Mouse (Mus musculus): ENCODE results near the gene Furin.

Gene Furin

GRCm38 (mm10) chr7:80405188-80405695, at the start of gene Furin:
Furin (minus strand) TSS chr7:80405436.
- DNase-seq = no peak

- DNase-seq = no peak
Observed at GRCm38 (mm10) chr7:80454786-80455185, 49.5 kb upstream of the Furin start.

DNA sequence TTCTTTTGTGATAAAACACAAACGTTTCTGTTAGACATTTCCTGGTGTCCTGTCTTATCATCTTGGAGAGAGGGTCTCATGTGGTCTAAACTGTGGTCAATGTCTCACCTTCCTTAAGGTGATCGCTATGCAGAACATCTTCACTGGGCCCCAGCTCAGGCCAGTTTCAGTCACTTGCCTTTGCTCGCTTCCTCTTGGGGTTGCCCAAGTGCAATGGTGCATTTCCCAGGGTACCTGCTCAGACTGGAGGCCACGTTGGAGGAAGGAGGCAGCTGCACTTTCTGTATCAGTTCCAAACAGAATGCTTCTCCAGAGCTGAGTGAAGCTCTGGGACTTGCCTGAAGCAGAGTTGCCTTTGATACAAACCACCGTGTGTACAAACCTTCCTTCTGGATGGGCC, 48.8 kb upstream of the Furin start:
- no peak for DNase-seq

DNA sequence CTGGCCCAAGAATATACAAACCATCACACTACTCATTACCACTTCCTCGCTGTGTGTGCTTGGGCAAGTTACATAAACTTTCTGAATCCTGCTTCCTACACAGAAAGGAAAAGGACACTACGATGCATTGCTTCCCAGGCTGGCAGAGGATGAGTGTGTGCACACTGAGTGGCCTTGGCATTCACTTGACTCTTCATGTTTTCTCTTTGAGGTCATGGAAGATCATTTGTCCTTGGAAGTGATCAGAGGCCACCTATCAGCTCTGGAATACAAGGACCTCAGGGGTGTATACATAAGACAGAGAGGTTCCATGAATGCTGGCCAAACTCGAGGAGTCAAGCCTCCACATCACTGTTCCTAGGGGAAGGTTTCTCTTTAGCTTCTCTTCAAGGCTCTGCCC, 47.9 kb upstream of the Furin start:
- DNase-seq = no peak

DNA sequence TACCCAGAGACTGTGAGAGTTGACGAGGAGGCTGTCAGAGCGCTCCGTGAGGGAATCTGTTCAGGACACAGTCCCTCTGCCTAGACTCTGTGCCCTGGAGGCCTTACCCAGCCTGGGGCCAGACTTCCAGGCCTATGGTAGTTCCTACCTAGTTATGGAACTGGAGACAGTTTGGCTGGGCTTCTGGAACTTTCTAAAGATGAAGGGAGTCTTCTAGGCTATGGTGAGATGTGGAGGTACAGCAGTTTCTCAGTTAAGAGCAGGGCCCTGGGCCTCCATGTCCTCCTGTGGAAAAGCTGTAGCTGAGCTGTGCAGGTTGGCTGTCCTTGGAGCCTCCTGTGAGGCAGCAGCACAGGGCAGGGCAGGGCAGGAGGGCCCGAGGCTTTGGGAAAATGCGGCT, 47.0 kb upstream of the Furin start:
- no peak for DNase-seq

GRCm38 (mm10) chr7:80451550-80452232, 46.5 kb upstream of the Furin start:
- no peak for DNase-seq

- no peak for DNase-seq
Observed at GRCm38 (mm10) chr7:80450354-80450753, 45.1 kb upstream of the Furin start.

DNA sequence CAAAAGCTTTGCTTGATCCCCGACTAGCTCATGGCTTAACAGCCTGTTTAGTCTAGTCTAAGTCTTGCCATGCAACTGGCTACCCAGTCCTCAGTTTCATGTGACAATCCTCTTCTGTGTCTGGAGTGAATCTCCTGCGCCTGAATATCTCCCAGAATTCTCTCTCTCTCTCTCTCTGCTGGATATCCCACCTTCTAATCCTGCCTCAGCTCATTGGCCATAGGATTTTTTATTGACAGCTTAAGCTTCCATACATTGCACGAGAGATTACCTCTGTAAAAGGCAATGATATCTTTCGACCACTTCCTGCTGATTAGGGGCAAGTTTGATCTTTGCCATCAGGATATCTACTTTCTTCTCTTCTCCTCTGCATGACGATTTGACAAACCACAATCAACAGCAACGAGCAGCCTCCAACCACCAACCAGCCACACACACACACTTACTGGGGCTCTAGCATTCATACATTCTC, 44.4 kb upstream of the Furin start:
- no peak for DNase-seq

- no peak for DNase-seq
Observed at GRCm38 (mm10) chr7:80447336-80447735, 42.1 kb upstream of the Furin start.

- DNase-seq = no peak
Observed at GRCm38 (mm10) chr7:80446221-80446878, 41.1 kb upstream of the Furin start.

- no peak for DNase-seq
Observed at GRCm38 (mm10) chr7:80445492-80445891, 40.3 kb upstream of the Furin start.

DNA sequence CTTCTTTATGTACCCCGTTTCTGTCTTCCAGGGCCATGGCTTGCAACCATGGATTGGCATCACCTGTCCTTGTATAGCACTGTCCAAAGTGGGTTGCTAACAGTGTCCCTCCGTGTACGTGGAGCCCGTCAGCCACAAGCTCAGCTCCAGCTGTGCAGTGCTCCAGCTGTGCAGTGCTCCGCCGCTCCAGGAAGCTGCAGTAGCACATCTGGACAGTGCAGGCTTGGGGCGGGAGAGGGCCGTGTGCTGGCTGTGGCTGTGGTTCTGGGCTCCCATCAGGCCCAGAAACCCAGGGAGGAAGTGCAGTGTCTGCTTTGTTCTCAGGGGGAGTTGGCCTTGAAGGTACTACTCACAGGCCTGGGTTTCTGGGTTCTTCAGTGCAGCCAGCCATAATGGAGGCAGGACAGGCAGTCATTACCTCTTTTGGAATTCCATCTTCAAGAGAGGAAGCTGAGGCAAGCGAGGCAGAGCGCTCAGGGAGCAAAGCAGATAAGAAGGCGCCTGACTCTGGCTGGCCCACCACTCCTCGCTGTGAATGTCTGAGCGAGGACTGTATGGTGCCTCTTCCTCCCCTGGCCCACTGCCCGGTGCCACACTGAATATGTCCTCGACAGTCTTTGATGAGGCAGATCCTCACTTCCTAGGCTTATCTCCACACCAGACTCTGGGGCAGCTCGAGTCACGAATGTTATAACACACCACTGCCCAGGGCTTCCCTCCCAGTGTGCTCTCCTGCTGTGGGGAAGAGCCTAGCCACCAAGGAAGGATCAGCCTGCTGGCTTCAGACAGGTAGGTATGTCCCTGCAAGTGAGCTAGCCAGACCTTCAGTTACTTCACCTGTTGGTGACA, 39.4 kb upstream of the Furin start:
- DNase-seq = no peak

DNA sequence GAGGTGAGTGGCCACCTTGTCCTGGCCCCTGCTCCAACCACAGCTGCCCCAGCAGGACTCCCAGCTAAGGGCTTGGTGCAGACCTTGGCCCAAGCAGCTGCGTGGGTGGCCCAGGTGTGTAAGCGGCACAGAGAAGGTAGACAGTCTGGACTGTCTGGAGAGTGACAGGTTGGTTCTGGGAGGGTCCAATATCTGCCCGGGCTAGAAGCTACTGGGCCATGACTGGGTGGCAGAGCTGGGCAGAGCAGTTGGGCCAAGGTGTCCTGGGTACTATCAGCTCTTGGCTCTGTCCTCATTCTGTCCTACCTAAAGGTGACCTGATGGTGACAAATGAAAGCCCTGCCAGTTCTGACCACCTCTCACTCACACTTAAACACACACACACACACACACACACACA, 37.9 kb upstream of the Furin start:
- no peak for DNase-seq

DNA sequence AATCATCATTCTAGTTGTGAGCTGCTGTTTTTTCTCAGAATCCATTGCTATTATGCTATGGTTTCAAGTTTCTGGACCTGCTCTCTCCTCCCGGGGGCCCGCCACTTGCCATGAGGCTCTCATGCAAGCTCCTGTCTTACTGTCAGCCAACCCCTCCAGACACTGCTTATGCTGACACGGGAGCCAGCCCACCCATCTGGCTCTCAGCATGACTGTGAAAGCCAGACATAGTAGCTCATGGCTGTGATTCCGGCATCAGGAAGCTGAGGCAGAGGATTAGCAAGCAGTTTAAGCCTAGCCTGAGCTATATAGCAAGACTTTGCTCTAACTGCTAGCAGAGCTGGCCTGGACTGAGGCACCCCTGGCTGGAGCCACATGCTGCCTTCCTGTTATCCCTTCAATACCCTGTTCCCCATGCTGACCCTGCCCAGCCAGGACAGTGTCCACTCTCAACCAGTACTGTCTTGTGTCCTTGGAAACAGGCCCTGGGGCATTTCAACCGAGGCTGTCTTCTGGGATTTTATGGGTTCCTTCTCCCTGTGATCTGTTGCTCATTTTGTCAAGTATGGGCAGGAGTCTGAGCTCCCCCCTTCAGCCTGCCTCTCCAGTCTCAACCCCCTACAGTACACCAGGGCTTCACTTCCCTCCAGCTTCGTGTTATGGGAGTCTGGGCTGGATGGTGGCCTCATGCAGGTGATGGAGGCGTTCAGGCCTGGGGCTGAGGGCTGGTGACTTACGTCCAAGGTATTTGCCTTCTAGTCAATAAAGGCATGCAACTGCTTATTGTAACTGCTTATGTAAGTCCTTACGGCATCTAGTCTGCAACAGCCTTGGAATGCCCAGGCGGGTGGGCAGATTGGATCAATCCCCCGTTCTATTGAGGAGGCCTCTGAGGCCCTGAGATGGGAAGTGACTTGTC, 37.0 kb upstream of the Furin start:
- peak; percentile 65 for DNase-seq

- DNase-seq = no peak
Observed at GRCm38 (mm10) chr7:80440685-80441084, 35.4 kb upstream of the Furin start.

DNA sequence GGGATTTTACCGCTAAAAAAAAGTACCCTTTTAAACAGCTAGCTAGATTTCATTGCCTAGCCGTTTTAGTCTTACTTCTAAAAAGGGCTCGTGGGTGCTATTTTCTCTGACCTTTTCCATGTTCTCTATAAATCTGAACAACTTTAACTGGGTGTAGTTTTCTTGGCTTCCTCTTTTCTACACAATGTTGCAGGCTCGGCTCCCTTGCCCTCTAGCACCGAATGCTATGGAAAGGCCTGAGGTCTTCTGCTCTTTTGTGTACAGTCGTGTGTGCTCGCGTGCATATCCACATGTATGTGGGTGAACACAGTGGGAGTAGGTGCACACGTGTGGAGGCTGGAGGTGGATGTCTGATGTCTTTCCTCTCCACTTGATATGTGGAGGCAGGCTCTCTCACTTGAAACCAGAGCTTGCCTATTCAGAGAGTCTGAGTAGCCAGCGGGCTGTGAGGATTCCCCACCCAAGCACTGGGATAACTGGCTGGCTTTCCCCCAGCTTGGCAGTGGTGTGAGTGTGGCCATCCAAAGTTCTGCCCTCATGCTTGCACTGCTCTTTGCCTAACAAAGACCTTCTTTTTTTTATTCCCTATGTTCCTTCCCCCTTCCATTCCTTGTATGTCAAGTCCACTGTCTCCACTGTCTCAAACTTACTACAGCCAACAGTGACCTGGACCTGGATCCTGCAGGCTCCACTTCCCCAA, 34.7 kb upstream of the Furin start:
- DNase-seq = no peak

DNA sequence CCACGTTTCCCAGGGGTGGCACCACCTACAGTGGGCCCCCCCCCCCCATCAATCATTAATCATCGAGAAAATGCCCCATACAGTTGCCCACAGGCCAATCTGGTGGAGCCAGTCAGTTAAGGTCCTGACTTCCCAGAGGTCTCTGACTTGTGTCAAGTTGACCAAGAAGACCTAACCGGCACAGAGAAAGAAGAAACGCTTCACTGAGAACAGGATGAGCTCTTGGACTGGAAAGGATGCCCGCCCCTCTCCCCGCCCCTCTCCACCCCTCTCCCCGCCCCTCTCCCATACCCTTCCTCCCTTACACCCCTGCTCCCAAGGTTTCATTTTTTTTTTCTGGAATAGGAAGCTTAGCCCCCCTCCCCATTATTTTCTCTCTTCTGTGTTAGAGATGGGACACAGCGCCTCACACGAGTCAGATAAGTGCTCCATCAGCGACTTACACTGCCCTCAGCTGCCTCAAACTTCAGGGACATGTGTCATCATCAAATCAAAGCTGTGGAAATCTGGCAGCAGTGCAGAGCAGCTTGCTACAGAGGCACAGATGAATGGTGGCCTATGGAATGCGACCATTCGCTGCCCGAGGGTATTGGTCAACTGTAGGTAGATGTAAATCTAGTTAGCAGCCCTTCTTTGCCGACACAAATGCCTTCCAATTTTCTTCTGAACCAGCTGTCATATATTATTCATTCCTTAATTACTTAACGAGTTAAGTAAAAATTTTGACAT, 34.0 kb upstream of the Furin start:
- no peak for DNase-seq

GRCm38 (mm10) chr7:80436571-80436970, 31.3 kb upstream of the Furin start:
- no peak for DNase-seq

DNA sequence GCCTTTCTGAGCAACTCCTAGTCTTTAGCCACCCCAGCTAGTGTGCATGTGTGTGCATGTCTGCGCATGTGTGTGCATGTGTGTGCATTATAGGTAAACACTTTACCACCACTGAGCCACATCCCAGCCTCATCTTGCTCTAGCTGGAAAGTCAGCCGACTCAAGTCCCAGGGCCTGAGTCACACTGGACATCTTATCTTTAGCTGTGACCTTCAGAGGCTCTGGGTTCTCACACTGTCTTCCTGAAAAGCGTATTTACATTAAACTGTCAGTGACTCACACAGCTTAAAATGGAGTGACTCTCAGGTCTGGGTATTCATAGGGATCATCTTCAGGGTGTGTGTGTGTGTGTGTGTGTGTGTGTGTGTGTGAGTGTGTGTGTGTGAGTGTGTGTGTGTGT, 30.4 kb upstream of the Furin start:
- no peak for DNase-seq

GRCm38 (mm10) chr7:80429661-80430060, 24.4 kb upstream of the Furin start:
- no peak for DNase-seq

DNA sequence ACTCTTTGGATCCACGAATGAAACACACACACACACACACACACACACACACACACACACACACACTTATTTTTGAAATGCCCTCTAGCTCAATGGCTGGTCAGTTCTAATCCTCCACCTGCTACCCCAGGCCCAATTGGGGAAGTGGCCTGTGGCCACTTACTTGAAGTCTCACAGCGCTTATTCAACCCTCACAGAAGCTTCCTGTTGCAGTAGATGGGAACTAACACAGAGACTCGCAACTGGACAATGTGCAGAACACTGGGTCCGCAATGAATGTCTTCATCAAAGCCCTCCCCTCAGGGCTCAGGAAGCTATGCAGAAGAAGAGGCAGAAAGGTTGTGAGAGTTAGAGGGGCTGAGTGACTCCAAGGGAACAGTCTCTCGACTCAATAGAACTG, 22.5 kb upstream of the Furin start:
- peak; percentile 25 for DNase-seq

Measured in layer of hippocampus, adult 9-11 months (tissue).